Mouse (Mus musculus) bone marrow, adult 2 months (tissue): ENCODE results near the gene Tnni3k.

ENCODE experiments used
- CTCF ChIP-seq: fragments of 200-500 bp; IDR thresholded peaks from 2 replicates; pipeline ENCODE4 v1.5.1; 2011; ENCODE audit warnings: low read length, control low read depth; ENCODE audit not compliant: control insufficient read depth, insufficient read depth
- POLR2A ChIP-seq: fragments of 200-500 bp; IDR thresholded peaks from 2 replicates; pipeline ENCODE4 v1.6.1; 2011; ENCODE audit warnings: low read depth, mild to moderate bottlenecking, control low read depth, low read length, borderline replicate concordance; ENCODE audit not compliant: control insufficient read depth

GRCm38 (mm10) chr3:154816231-154816630 is 239.0 kb downstream of the Tnni3k start:
- TF ChIP-seq CTCF (no peak), POLR2A (no peak)
